Mouse (Mus musculus): ENCODE data around the gene Olfr875. TPM values are rescaled to one million over a fixed set of nuclear protein-coding genes. Genes with fewer than 3 reads are reported as not detected.
"Not testable (repeated sequence)": the region's sequence is repeated elsewhere in the genome, so short reads cannot be mapped to it uniquely, and the experiment has no call there.

Olfr875 gene
- not detected in 2 replicates for polyA plus RNA-seq (2012; rRNA removed)

- 7% methylated on average over 2 of the region's 2 CpGs for WGBS
- DNase-seq (ENCODE audit: low read depth, low spot score) = no peak
Measured at GRCm38 (mm10) chr9:37771759-37772158, at the start of gene Olfr875. Gene Olfr875 (plus strand): TSS chr9:37771857.

- WGBS = 95% methylated on average over 1 of the region's 1 CpGs
- DNase-seq (ENCODE audit: low read depth, low spot score) = no peak
Measured at GRCm38 (mm10) chr9:37734310-37734709, 37.3 kb upstream of the Olfr875 start.

- DNase-seq (ENCODE audit: low read depth, low spot score) = no peak
Measured at GRCm38 (mm10) chr9:37744806-37745205, 26.9 kb upstream of the Olfr875 start, which contains the start of gene Olfr874. Gene Olfr874 (plus strand): TSS chr9:37745106.

- WGBS = 53% methylated on average over 7 of the region's 7 CpGs
- no peak for DNase-seq (ENCODE audit: low read depth, low spot score)
Measured at GRCm38 (mm10) chr9:37750319-37751075, 21.2 kb upstream of the Olfr875 start.

- no peak for DNase-seq (ENCODE audit: low read depth, low spot score)
- WGBS = 63% methylated on average over 2 of the region's 2 CpGs
Measured at GRCm38 (mm10) chr9:37751467-37751866, 20.2 kb upstream of the Olfr875 start.

GRCm38 (mm10) chr9:37752006-37752405, 19.7 kb upstream of the Olfr875 start:
- WGBS = 60% methylated on average over 4 of the region's 4 CpGs
- DNase-seq (ENCODE audit: low read depth, low spot score) = no peak

- DNase-seq (ENCODE audit: low read depth, low spot score) = no peak
- 66% methylated on average over 2 of the region's 2 CpGs for WGBS
Measured at GRCm38 (mm10) chr9:37761728-37762127, 9.9 kb upstream of the Olfr875 start.

GRCm38 (mm10) chr9:37762541-37762940, 9.1 kb upstream of the Olfr875 start:
- no peak for DNase-seq (ENCODE audit: low read depth, low spot score)
- WGBS = 61% methylated on average over 2 of the region's 2 CpGs

GRCm38 (mm10) chr9:37770661-37771060, 996 bp upstream of the Olfr875 start:
- 62% methylated on average over 2 of the region's 2 CpGs for WGBS
- DNase-seq (ENCODE audit: low read depth, low spot score) = no peak

- 10% methylated on average over 7 of the region's 7 CpGs for WGBS
- DNase-seq (ENCODE audit: low read depth, low spot score) = no peak
Measured at GRCm38 (mm10) chr9:37782766-37783260, 11.2 kb downstream of the Olfr875 start.

- WGBS = 57% methylated on average over 11 of the region's 15 CpGs
- DNase-seq (ENCODE audit: low read depth, low spot score) = not testable (repeated sequence)
Measured at GRCm38 (mm10) chr9:37783394-37784387, 12.0 kb downstream of the Olfr875 start.

- DNase-seq (ENCODE audit: low read depth, low spot score) = no peak
- WGBS = 79% methylated on average over 2 of the region's 2 CpGs
Measured at GRCm38 (mm10) chr9:37786411-37786810, 14.8 kb downstream of the Olfr875 start.

- DNase-seq (ENCODE audit: low read depth, low spot score) = no peak
- 73% methylated on average over 4 of the region's 4 CpGs for WGBS
Measured at GRCm38 (mm10) chr9:37802055-37802454, 30.4 kb downstream of the Olfr875 start.

GRCm38 (mm10) chr9:37802731-37803130, 31.1 kb downstream of the Olfr875 start, which contains the start of gene Olfr876:
Gene Olfr876 (plus strand): TSS chr9:37803031.
- no peak for DNase-seq (ENCODE audit: low read depth, low spot score)

- DNase-seq (ENCODE audit: low read depth, low spot score) = no peak
Measured at GRCm38 (mm10) chr9:37807235-37807634, 35.6 kb downstream of the Olfr875 start.

- DNase-seq (ENCODE audit: low read depth, low spot score) = no peak
- WGBS = 80% methylated on average over 3 of the region's 3 CpGs
Measured at GRCm38 (mm10) chr9:37808456-37808855, 36.8 kb downstream of the Olfr875 start.

GRCm38 (mm10) chr9:37808976-37809375, 37.3 kb downstream of the Olfr875 start:
- DNase-seq (ENCODE audit: low read depth, low spot score) = no peak
- 71% methylated on average over 2 of the region's 2 CpGs for WGBS

- WGBS = 87% methylated on average over 3 of the region's 3 CpGs
- no peak for DNase-seq (ENCODE audit: low read depth, low spot score)
Measured at GRCm38 (mm10) chr9:37814696-37815095, 43.0 kb downstream of the Olfr875 start.

All from large intestine, adult 2 months (tissue).